Mouse (Mus musculus) ES-Bruce4 (cell line): ENCODE data around the gene Adcy1.

ENCODE experiments used
- CTCF ChIP-seq: IDR thresholded peaks from one replicate; pipeline ENCODE4 v1.8.1; 2011; ENCODE audit warnings: low read depth, low read length
- EP300 ChIP-seq: IDR thresholded peaks from 2 replicates; pipeline ENCODE4 v1.6.1; 2011; ENCODE audit warnings: low read depth, low read length; ENCODE audit not compliant: insufficient read depth

GRCm38 (mm10) chr11:7228107-7228506 is 164.8 kb downstream of the Adcy1 start:
- TF ChIP-seq EP300 (no peak), CTCF (no peak)
